Mouse (Mus musculus): Measurements from ENCODE around the gene Gm20388. TPM values are rescaled to one million over a fixed set of nuclear protein-coding genes. Genes with fewer than 3 reads are reported as not detected.
"Not testable (repeated sequence)": the region's sequence is repeated elsewhere in the genome, so short reads cannot be mapped to it uniquely, and the experiment has no call there.

Gm20388 gene
- polyA plus RNA-seq, 1 experiment from 2014 or later = not detected

GRCm38 (mm10) chr8:123433241-123433974 lies 3522.8 kb downstream of the Gm20388 start:
- not testable (repeated sequence) for H3K27me3 ChIP-seq (ENCODE audit: control insufficient read depth, insufficient read depth, low read length); H3K36me3 ChIP-seq (ENCODE audit: control insufficient read depth, insufficient read depth, low read length); H3K4me1 ChIP-seq (ENCODE audit: control insufficient read depth in 2 of 2, insufficient read depth in 2 of 2, low read length in 2 of 2); H3K4me2 ChIP-seq (ENCODE audit: low read length); H3K9ac ChIP-seq (ENCODE audit: low read length); ATAC-seq (ENCODE audit: insufficient number of reproducible peaks, insufficient read depth, low FRiP score, low read depth); H3K4me3 ChIP-seq (ENCODE audit: control insufficient read depth in 1 of 2, insufficient read depth in 1 of 2, low read depth in 1 of 2, low read length in 2 of 2); H3K27ac ChIP-seq (replicated peaks in 1 of 2; ENCODE audit: control insufficient read depth in 1 of 2, insufficient read depth in 1 of 2, low read depth in 2 of 2, low read length in 2 of 2)
- H3K9me3 ChIP-seq (ENCODE audit: control insufficient read depth, low read length) = peaks cover 40% of the 10 kb centered on the region
- 93% methylated on average over 43 of the region's 47 CpGs for WGBS

GRCm38 (mm10) chr8:123441788-123442187 lies 3531.1 kb downstream of the Gm20388 start:
- H3K27ac ChIP-seq (replicated peaks in 1 of 2; ENCODE audit: control insufficient read depth in 1 of 2, insufficient read depth in 1 of 2, low read depth in 2 of 2, low read length in 2 of 2) = no peak overlapping the region
- ATAC-seq (ENCODE audit: insufficient number of reproducible peaks, insufficient read depth, low FRiP score, low read depth) = no peak
- H3K9ac ChIP-seq (ENCODE audit: low read length) = no peak overlapping the region
- H3K36me3 ChIP-seq (ENCODE audit: control insufficient read depth, insufficient read depth, low read length) = no peaks in the 10 kb centered on the region
- H3K4me1 ChIP-seq (ENCODE audit: control insufficient read depth in 2 of 2, insufficient read depth in 2 of 2, low read length in 2 of 2) = peaks cover 10 to 12% of the 10 kb centered on the region in 2 experiments; a peak in 3 of 4 replicates
- no peak overlapping the region for H3K4me3 ChIP-seq (ENCODE audit: control insufficient read depth in 1 of 2, insufficient read depth in 1 of 2, low read depth in 1 of 2, low read length in 2 of 2)
- WGBS = 82% methylated on average over 2 of the region's 2 CpGs
- H3K27me3 ChIP-seq (ENCODE audit: control insufficient read depth, insufficient read depth, low read length) = no peaks in the 10 kb centered on the region
- no peak overlapping the region for H3K4me2 ChIP-seq (ENCODE audit: low read length)
- no peaks in the 10 kb centered on the region for H3K9me3 ChIP-seq (ENCODE audit: control insufficient read depth, low read length)

- Histone ChIP-seq H3K4me2 (ENCODE audit: low read length) (peak overlapping the region; percentile 59), H3K27ac (replicated peaks in 1 of 2; ENCODE audit: control insufficient read depth in 1 of 2, insufficient read depth in 1 of 2, low read depth in 2 of 2, low read length in 2 of 2) (no peak overlapping the region), H3K4me3 (ENCODE audit: control insufficient read depth in 1 of 2, insufficient read depth in 1 of 2, low read depth in 1 of 2, low read length in 2 of 2) (peak overlapping the region in 1 of 2 experiments; percentile 70; a peak in 1 of 4 replicates), H3K27me3 (ENCODE audit: control insufficient read depth, insufficient read depth, low read length) (no peaks in the 10 kb centered on the region), H3K9me3 (ENCODE audit: control insufficient read depth, low read length) (no peaks in the 10 kb centered on the region), H3K4me1 (ENCODE audit: control insufficient read depth in 2 of 2, insufficient read depth in 2 of 2, low read length in 2 of 2) (peaks cover 16 to 18% of the 10 kb centered on the region in 2 experiments), H3K36me3 (ENCODE audit: control insufficient read depth, insufficient read depth, low read length) (no peaks in the 10 kb centered on the region), H3K9ac (ENCODE audit: low read length) (no peak overlapping the region; the same call in 1 of the 2 replicates)
- no peak for ATAC-seq (ENCODE audit: insufficient number of reproducible peaks, insufficient read depth, low FRiP score, low read depth)
- WGBS = 80% methylated on average over 5 of the region's 5 CpGs
Measured at GRCm38 (mm10) chr8:123442351-123442750, 3531.7 kb downstream of the Gm20388 start.

GRCm38 (mm10) chr8:123442871-123443575 lies 3532.4 kb downstream of the Gm20388 start:
- Histone ChIP-seq H3K9me3 (ENCODE audit: control insufficient read depth, low read length) (no peaks in the 10 kb centered on the region), H3K4me1 (ENCODE audit: control insufficient read depth in 2 of 2, insufficient read depth in 2 of 2, low read length in 2 of 2) (peaks cover 18 to 21% of the 10 kb centered on the region in 2 experiments), H3K4me2 (ENCODE audit: low read length) (peak overlapping the region; percentile 59), H3K4me3 (ENCODE audit: control insufficient read depth in 1 of 2, insufficient read depth in 1 of 2, low read depth in 1 of 2, low read length in 2 of 2) (peak overlapping the region; percentile 70 to 81), H3K27ac (replicated peaks in 1 of 2; ENCODE audit: control insufficient read depth in 1 of 2, insufficient read depth in 1 of 2, low read depth in 2 of 2, low read length in 2 of 2) (peak overlapping the region; percentile 63 to 72), H3K9ac (ENCODE audit: low read length) (peak overlapping the region; percentile 85), H3K36me3 (ENCODE audit: control insufficient read depth, insufficient read depth, low read length) (no peaks in the 10 kb centered on the region), H3K27me3 (ENCODE audit: control insufficient read depth, insufficient read depth, low read length) (no peaks in the 10 kb centered on the region)
- peak; percentile 90 for ATAC-seq (ENCODE audit: insufficient number of reproducible peaks, insufficient read depth, low FRiP score, low read depth)
- WGBS = 1% methylated on average over 41 of the region's 41 CpGs

GRCm38 (mm10) chr8:123443576-123443921 lies 3532.9 kb downstream of the Gm20388 start:
- Histone ChIP-seq H3K4me1 (ENCODE audit: control insufficient read depth in 2 of 2, insufficient read depth in 2 of 2, low read length in 2 of 2) (peaks cover 18 to 21% of the 10 kb centered on the region in 2 experiments), H3K27me3 (ENCODE audit: control insufficient read depth, insufficient read depth, low read length) (no peaks in the 10 kb centered on the region), H3K27ac (replicated peaks in 1 of 2; ENCODE audit: control insufficient read depth in 1 of 2, insufficient read depth in 1 of 2, low read depth in 2 of 2, low read length in 2 of 2) (peak overlapping the region in 1 of 2 experiments; percentile 59; a peak in 2 of 4 replicates), H3K9me3 (ENCODE audit: control insufficient read depth, low read length) (no peaks in the 10 kb centered on the region), H3K4me2 (ENCODE audit: low read length) (peak overlapping the region; percentile 59), H3K4me3 (ENCODE audit: control insufficient read depth in 1 of 2, insufficient read depth in 1 of 2, low read depth in 1 of 2, low read length in 2 of 2) (peak overlapping the region; percentile 70 to 81), H3K36me3 (ENCODE audit: control insufficient read depth, insufficient read depth, low read length) (no peaks in the 10 kb centered on the region), H3K9ac (ENCODE audit: low read length) (peak overlapping the region; percentile 85)
- no peak for ATAC-seq (ENCODE audit: insufficient number of reproducible peaks, insufficient read depth, low FRiP score, low read depth)
- 24% methylated on average over 4 of the region's 4 CpGs for WGBS

- Histone ChIP-seq H3K9ac (ENCODE audit: low read length) (no peak overlapping the region), H3K27me3 (ENCODE audit: control insufficient read depth, insufficient read depth, low read length) (no peaks in the 10 kb centered on the region), H3K4me3 (ENCODE audit: control insufficient read depth in 1 of 2, insufficient read depth in 1 of 2, low read depth in 1 of 2, low read length in 2 of 2) (no peak overlapping the region), H3K36me3 (ENCODE audit: control insufficient read depth, insufficient read depth, low read length) (peaks cover 2% of the 10 kb centered on the region; the same call in 1 of the 2 replicates), H3K4me1 (ENCODE audit: control insufficient read depth in 2 of 2, insufficient read depth in 2 of 2, low read length in 2 of 2) (peaks cover 18 to 21% of the 10 kb centered on the region in 2 experiments), H3K27ac (replicated peaks in 1 of 2; ENCODE audit: control insufficient read depth in 1 of 2, insufficient read depth in 1 of 2, low read depth in 2 of 2, low read length in 2 of 2) (no peak overlapping the region), H3K9me3 (ENCODE audit: control insufficient read depth, low read length) (no peaks in the 10 kb centered on the region), H3K4me2 (ENCODE audit: low read length) (no peak overlapping the region; the same call in 1 of the 2 replicates)
- 81% methylated on average over 6 of the region's 6 CpGs for WGBS
- no peak for ATAC-seq (ENCODE audit: insufficient number of reproducible peaks, insufficient read depth, low FRiP score, low read depth)
Measured at GRCm38 (mm10) chr8:123444131-123444530, 3533.5 kb downstream of the Gm20388 start.

- Histone ChIP-seq H3K36me3 (ENCODE audit: control insufficient read depth, insufficient read depth, low read length) (peaks cover 16% of the 10 kb centered on the region), H3K4me3 (ENCODE audit: control insufficient read depth in 1 of 2, insufficient read depth in 1 of 2, low read depth in 1 of 2, low read length in 2 of 2) (no peak overlapping the region), H3K9me3 (ENCODE audit: control insufficient read depth, low read length) (no peaks in the 10 kb centered on the region), H3K9ac (ENCODE audit: low read length) (0 out of 2 replicates have a peak overlapping the region, but pooled peaks have one; percentile 10), H3K4me1 (ENCODE audit: control insufficient read depth in 2 of 2, insufficient read depth in 2 of 2, low read length in 2 of 2) (peaks cover 18 to 21% of the 10 kb centered on the region in 2 experiments), H3K27ac (replicated peaks in 1 of 2; ENCODE audit: control insufficient read depth in 1 of 2, insufficient read depth in 1 of 2, low read depth in 2 of 2, low read length in 2 of 2) (0 out of 4 replicates have a peak overlapping the region, but pooled peaks of 1 of the 2 experiments have one; percentile 76), H3K27me3 (ENCODE audit: control insufficient read depth, insufficient read depth, low read length) (no peaks in the 10 kb centered on the region), H3K4me2 (ENCODE audit: low read length) (no peak overlapping the region)
- ATAC-seq (ENCODE audit: insufficient number of reproducible peaks, insufficient read depth, low FRiP score, low read depth) = no peak
- 63% methylated on average over 10 of the region's 10 CpGs for WGBS
Measured at GRCm38 (mm10) chr8:123445981-123446380, 3535.3 kb downstream of the Gm20388 start.

Measured in heart, embryonic 14.5 days (tissue).